Mouse (Mus musculus) CD4-positive, CD25-positive, alpha-beta regulatory T cell, adult 2 months (primary cell): Measurements from ENCODE around the gene Smpdl3b.
"Not testable (repeated sequence)": the region's sequence is repeated elsewhere in the genome, so short reads cannot be mapped to it uniquely, and the experiment has no call there.

Experiments
- DNase-seq: peaks from one replicate; pipeline ENCODE4 v3.0.0-alpha.2; 2012; ENCODE audit warnings: low read depth, low spot score

Smpdl3b gene

GRCm38 (mm10) chr4:132756974-132757373 lies at the start of gene Smpdl3b:
Gene Smpdl3b, minus strand, starts transcription at chr4:132757252.
- DNase-seq: peak; percentile 73

GRCm38 (mm10) chr4:132806620-132807191 lies 49.7 kb upstream of the Smpdl3b start:
- no peak for DNase-seq

GRCm38 (mm10) chr4:132805599-132806197 lies 48.6 kb upstream of the Smpdl3b start:
- no peak for DNase-seq

- DNase-seq: no peak
Measured at GRCm38 (mm10) chr4:132805146-132805545, 48.1 kb upstream of the Smpdl3b start.

GRCm38 (mm10) chr4:132804331-132804730 lies 47.3 kb upstream of the Smpdl3b start:
- DNase-seq: no peak

- no peak for DNase-seq
Measured at GRCm38 (mm10) chr4:132803876-132804275, 46.8 kb upstream of the Smpdl3b start.

- DNase-seq: no peak
Measured at GRCm38 (mm10) chr4:132803212-132803611, 46.2 kb upstream of the Smpdl3b start.

GRCm38 (mm10) chr4:132802171-132802637 lies 45.2 kb upstream of the Smpdl3b start:
- DNase-seq: peak; percentile 62

GRCm38 (mm10) chr4:132801176-132802077 lies 44.4 kb upstream of the Smpdl3b start:
- no peak for DNase-seq

- DNase-seq: no peak
Measured at GRCm38 (mm10) chr4:132799845-132800244, 42.8 kb upstream of the Smpdl3b start.

GRCm38 (mm10) chr4:132798666-132799065 lies 41.6 kb upstream of the Smpdl3b start:
- DNase-seq: not testable (repeated sequence)

- DNase-seq: no peak
Measured at GRCm38 (mm10) chr4:132798028-132798427, 41.0 kb upstream of the Smpdl3b start.

GRCm38 (mm10) chr4:132797461-132797860 lies 40.4 kb upstream of the Smpdl3b start:
- DNase-seq: no peak

- DNase-seq: peak; percentile 87
Measured at GRCm38 (mm10) chr4:132796196-132796886, 39.3 kb upstream of the Smpdl3b start, which contains the start of gene Themis2. Gene Themis2, minus strand, starts transcription at chr4:132796387.

- DNase-seq: no peak
Measured at GRCm38 (mm10) chr4:132795171-132795570, 38.1 kb upstream of the Smpdl3b start.

GRCm38 (mm10) chr4:132794760-132795159 lies 37.7 kb upstream of the Smpdl3b start:
- DNase-seq: no peak

- no peak for DNase-seq
Measured at GRCm38 (mm10) chr4:132794028-132794427, 37.0 kb upstream of the Smpdl3b start.

- DNase-seq: not testable (repeated sequence)
Measured at GRCm38 (mm10) chr4:132793322-132794004, 36.4 kb upstream of the Smpdl3b start.

- no peak for DNase-seq
Measured at GRCm38 (mm10) chr4:132789731-132790130, 32.7 kb upstream of the Smpdl3b start.

GRCm38 (mm10) chr4:132785228-132785627 lies 28.2 kb upstream of the Smpdl3b start:
- DNase-seq: no peak

- DNase-seq: peak; percentile 60
Measured at GRCm38 (mm10) chr4:132783732-132784131, 26.7 kb upstream of the Smpdl3b start.
